Mouse (Mus musculus): ENCODE measurements around the gene Sgms1. TPM values are rescaled to one million over a fixed set of nuclear protein-coding genes. Genes with fewer than 3 reads are reported as not detected.
A peak's percentile ranks its signal among the peaks of the same experiment; 100 is the strongest.

Gene Sgms1
- 10 to 100 TPM; 53.6 to 64.1 TPM for total RNA-seq (2021)

DNA sequence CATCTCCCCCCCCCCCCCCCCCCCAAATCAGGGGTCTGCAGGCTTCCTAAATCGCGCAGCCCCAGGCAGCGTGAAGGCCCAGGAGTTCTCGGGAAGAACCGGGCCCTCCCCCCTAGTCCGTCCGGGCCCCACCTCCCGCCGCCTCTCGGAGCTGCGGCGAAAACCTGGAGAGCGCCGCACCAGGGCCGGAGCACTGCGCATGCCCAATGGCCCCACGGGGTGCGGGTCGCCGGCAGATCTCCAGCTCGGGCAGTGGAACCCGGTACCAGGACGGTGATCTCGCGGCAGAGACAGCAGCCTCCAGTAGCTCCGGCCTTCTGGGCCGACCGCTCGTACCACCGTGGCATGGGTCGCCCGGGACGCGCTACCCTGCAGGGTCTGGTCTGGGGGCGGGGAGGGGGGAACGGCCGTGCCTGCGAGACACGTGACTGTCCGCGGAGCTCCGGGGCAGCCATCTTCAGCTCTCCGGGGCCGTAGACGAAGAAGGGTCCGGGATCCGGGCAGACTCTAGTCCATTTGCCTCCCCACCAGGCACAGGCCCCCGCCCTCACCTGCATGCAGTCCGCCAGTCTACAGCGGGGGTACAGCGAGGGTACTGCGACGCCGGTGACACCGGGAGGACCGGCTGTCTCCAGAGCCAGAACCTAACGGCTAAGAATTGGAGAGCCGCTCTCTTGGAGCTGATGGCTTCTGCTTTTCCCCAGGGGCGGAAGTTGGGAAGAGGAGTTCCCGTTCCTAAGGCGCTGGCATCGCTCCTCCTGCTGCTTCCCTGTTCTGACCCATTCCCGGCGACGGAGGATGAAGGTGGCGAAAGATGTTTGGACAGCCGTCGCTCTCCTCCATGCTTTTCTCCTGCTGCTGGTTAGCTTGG is at the start of gene Sgms1:
Gene Sgms1 (minus strand): TSS at position 714 of the 871 bp plus-strand sequence.
- DNase-seq = peak; percentile 90

DNA sequence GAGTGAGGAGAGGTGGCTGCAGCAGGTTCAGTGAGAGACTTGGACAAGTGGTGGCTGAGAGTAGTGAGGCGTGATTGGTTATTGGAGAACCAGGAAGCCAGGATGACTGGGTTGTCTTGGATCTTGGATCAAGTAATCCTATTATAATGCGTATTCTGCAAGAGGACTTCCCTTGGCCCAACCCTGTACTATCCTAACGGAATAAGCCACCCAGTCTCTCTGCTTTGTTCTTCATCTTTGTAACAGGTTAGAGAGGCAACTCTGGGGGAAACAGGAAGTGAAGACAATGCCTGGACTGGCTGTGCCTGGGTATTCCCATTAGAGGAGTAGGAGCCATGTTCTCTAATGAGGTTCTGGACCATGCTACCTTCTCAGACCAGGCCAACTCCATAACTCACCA is 36.3 kb upstream of the Sgms1 start:
- DNase-seq = no peak

DNA sequence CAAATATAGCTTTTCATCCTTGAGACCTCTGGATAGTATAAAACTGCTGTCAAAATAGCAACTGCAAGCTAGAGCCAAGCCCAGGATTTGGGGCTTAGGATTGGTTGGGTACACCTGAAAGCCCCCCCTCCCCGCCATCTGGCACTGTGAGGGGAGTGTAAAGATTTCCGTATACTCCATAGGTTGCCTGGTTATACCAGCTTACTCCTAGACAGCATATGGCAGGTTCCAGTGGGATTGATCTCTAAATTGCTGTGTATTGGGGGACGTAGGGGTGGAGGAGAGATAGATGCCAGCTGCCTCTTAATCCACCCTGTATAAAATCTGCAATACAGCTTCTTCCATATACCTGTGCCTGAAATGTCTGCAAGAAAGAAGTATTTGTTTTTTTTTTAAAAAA is 35.2 kb upstream of the Sgms1 start:
- no peak for DNase-seq

DNA sequence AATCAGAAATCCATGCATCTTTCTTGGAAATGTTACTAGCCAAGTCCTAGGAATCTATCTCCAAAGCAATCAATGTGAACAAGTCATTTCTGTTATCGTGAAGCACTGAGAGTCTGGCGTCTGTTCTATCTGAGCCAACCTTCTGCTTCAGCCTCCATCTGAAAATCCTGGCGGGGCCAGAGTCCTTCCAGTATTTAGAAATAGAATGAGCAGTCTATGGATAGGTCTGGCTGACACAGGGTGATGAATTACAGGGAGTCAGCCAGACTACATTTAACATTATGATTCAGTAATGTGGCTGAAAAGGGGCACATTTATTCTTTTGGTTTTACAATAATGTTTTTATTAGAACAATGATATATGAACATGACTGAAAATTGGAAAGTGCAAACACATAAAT is 29.6 kb upstream of the Sgms1 start:
- DNase-seq = peak in 1 of 2 experiments; percentile 6

DNA sequence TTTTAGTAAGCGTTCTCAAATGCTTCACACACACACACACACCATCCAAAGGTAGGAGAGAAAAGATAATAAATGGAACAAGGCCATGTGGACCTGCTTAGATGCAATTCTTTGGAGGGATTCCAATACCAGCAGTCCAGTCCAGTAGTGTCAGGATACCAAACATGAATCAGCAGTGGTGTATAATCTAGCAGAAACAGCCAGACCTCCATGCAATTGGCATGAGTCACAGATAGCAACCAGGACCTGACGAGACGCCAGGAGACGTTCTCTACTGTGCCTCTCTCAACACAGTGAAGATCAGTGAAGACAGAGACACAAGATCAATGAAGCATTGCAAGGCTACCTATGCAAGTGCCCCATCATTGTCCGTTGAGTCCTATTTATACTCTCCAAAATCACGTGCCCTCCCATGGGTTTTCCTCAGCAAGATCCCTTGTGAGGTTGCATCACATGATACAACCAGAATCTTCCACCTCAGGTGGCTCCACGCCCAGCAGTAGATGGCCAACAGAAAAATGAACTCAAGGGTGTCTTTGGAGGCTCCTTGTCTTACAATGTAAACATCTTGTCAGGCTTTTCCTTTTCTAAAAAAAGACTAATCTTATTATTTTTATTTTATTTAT is 27.3 kb upstream of the Sgms1 start:
- DNase-seq = no peak

DNA sequence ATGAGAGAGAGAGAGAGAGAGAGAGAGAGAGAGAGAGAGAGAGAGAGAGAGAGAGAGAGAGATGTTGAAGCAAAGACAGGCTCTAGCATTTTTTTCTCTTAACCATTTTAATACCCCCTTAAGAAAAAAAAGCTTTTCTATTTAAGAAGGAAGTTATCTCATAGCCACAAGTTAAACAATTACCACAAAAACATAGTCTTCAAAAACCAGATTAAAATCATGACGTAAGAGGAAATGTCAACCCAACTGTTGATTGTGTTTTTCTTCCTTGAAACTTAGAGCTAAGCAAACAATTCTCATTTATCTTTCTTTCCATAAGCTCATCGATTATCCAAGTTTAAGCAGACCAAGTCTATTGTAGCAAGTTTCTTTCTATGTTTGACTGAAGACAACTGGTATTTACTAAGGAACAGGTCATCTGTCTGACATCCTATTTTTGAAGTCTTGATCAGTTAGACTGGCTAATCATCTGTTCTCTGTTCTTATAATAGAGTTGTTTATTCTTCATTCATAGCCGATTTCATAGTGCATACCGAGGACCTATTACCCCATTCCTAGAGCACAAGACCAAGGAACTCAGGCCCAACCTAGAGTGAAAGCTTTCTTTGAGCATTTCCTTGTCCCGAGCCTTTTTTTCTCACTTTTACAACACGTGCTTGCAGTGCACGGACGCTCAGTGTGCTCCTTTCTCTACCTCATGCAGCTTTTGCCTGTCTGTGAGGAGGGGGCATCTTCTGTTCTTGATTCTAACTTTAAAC is 20.3 kb upstream of the Sgms1 start:
- no peak for DNase-seq

DNA sequence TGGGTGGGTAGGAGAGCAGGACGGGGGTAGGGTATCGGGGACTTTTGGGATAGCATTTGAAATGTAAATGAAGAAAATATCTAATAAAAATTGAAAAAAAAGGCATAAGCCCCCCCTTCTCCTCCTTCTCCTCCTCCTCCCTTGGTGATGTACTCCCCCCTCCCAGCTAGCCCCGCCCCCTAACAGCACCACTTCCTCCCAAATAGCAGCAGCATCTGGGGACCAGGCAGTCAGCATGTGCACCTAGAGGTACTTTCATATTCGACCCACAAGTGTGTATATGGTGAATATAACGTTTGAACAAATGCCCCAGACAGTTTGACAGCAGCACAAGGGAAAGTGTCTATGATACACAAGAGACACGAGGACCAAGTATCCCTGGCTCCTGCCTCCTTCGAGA is 17.2 kb upstream of the Sgms1 start:
- no peak for DNase-seq

DNA sequence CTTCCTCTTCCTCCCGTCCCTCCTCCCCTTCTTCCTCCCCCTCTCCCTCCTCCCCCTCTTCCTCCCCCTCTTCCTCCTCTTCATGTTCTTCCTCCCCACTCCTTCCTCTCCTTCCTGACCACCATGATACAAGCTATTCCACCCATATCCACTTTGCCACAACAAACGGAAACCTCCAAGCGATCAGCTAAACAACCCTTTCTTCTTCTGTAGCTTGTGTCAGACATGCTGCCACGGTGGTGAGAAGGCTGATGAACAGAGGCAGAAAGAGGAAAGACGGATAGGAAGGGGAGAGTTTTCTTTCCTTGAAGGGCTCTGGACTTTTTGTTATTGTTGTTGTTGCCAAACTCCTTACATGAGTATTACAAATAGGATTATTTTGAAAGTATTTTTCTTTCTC is 14.9 kb upstream of the Sgms1 start:
- DNase-seq = no peak

DNA sequence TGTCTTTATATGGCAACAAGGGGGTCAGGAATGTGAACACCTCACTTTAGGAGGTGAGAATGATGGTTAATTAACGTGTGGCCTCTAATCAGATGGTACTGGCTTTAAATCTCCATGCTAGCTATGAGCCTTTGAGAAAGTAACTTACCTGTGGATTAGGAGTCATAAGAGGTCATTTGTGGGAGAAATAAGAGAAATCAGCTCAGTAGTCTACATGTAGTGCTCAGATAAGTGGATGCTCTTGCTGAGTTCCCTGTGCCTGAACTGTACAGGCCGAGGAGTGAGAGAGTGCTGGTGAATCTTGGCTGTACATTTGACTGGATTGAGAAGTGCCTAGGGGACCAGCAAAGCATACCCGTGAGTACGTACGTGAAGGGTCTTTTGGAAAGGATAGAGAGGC is 14.3 kb upstream of the Sgms1 start:
- no peak for DNase-seq

DNA sequence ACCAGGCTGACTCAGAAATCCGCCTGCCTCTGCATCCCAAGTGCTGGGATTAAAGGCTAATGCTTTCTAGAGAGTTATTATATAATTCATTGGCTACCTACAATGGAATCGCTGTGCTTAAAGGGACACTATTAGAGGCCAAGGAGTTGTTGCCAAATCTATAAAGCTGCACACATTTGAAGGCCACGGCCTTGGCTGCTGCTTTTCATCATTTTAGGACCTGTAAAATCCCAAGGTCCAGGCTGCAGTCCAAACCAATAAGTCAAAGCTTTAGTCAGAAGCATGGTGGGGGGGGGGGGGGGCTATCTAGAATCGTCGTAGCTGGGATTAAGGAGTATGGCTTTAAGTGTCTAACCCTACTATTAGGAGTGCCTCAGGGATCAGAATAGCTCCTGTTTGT is 9.0 kb upstream of the Sgms1 start:
- DNase-seq = no peak

DNA sequence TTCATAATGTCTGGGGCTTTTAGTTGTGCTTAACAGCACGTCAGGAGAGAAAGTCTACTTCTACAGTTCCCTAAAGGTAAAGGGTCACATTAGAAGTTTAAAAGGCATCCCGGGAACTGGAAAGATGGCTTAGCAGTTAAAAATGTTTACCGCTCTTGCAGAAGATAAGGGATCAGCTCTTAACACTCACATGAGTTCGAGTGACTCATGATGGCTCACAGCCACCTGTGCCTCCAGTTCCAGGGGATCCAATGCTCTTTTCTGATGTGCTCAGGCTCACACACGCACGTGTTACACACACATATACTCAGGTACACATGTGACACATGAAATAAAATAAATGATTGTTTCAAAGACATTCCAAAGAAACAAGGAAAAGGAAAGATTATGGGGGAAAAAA is 6.8 kb upstream of the Sgms1 start:
- DNase-seq = no peak

DNA sequence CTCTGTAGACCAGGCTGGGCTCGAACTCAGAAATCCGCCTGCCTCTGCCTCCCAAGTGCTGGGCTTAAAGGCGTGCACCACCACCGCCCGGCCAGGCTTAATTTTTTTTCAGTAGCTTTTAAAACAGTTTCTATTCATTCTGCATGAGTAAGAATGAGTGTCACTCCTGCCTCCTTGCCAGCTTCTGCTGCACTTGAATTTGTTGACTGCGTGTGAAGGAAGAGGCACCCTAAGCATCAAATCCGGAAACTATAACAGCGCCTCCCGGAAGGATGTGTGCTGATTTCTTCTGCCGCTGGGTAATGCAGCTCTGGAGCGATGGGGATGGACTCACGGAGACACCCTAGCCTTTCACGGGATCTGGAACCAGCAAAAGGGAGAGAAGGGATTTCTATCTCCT is 5.3 kb upstream of the Sgms1 start:
- DNase-seq = no peak

DNA sequence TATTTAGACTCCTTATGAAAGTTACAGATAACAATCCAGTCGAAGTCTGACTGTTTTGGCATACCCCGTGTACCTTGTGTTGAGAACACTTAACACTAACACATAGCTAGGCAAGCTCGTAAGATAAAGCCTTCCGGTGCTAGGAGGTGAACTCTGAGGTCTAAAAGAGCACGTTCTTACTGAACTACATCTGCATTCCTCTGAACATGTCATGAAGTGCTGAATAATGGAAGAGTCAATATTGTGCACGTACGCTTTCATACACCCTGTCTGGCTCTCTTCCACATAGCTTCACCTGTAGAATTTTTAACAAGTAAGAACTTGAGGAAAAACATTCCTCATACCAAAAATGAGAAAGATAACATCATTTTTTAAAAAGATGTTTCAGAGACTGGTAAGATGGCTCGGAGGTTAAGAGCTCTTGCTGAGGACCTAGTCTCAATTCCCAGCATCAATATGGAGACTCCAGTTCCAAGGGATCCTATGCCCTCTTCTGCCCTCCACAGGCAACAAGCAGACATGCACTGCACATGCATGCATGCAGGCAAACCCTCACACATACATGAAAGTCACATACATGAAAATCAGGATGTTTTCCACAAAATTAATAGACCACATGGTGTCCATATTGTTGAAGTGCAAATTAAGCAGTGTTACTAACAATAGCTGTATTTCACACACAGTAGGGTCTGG is 4.4 kb upstream of the Sgms1 start:
- DNase-seq = no peak

DNA sequence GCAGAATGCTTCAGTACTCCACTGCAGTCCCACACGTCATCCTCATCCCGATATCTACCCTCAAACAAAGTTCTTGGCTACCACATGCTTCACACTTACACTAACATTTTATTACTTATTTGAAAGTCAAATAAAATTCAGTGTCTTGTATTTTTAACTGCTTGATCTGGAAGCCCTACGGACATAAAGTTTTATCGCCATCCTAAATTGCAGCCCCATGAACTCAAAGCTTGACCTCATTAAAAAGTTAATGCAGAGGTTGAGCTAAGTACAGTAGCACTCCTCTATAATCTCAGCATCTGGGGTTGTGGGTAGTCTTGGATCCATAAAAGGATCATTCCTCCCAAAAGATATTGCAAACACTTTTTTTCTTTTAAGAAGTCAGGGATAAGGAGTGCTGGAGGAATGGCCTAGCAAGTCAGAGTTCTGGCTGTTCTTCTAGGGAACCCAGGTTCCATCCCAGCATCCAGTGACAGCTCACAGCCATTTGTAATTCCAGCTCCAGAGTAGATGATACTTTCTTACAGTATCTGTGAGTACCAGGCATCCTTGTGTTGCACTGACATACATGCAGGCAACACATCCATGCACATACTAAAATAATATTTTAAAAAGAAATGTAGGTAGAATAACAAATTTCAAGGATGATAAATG is 3.7 kb upstream of the Sgms1 start:
- no peak for DNase-seq

DNA sequence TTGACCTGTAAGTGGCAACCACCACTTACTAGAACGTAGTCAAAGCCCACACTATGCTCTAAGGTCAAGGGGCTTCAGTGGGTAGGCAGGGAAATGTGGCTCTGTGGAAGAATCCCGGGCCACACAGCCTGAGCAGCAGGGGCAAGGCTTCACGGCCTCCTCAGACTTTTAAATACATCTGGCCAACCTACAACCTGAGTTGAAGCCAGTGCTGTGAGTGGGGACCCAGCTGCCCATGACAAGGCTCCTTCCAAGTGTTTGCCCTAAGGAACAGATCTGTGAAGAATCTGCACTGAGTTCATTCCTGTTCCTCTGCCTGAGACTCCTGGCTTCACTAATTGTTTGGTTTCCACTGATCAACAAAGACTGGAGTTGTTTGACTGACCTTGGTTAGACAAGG is 1.9 kb upstream of the Sgms1 start:
- no peak for DNase-seq

DNA sequence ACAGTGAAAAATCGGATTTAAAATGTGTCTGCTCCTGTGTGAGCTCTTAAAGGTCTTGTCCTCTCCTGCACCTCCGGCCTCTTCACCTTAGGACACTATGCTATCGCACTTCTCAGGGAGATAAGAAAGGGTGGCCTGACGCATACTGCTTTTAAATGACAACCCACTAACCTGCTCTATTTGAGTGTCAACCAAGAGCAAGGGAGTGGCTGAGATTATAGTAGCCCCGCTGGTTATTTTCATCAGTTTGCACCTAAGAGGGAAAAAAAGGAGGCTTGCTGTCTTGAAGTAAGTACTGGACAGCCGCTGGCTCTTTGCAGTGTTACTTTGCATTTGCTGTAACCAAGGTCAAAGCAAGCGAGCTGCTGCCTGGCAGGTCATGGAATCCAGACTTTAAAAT is 602 bp upstream of the Sgms1 start:
- no peak for DNase-seq

DNA sequence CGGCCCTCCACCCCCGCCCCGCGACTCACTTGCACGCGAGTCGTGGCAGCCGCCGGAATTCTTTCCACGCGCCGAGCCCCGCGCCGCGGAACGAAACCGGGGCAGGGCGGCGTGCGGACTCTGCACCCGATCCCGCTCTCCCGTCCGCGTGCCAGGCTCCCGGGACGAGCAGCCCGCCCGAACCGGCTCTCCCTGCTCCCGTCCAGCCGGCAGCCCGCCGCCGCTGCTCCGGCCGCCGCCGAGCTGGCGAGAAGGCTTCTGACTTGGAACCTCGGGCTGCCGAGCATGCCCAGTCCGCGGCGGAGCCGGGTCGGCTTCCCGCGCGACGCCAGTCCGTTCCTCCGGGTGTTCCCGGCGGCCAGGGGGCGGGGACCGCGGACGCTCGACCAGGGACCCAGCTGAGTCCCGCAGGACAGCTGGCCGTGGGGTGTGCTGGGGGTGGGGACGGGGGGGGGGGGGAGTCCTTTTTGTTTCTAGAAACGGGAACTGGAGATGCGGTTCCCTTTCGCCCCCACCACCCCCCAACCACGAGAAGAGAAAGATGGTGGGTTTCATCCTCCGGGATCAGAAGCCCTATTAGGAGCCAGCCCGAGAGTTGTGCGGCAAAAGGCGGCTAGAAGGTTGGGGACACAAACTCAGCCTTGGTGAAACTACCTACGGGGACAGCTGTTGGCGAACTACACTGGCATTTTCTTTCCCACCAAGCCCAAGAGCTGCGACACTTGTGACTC is 1.2 kb downstream of the Sgms1 start:
- peak; percentile 93 to 94 for DNase-seq

DNA sequence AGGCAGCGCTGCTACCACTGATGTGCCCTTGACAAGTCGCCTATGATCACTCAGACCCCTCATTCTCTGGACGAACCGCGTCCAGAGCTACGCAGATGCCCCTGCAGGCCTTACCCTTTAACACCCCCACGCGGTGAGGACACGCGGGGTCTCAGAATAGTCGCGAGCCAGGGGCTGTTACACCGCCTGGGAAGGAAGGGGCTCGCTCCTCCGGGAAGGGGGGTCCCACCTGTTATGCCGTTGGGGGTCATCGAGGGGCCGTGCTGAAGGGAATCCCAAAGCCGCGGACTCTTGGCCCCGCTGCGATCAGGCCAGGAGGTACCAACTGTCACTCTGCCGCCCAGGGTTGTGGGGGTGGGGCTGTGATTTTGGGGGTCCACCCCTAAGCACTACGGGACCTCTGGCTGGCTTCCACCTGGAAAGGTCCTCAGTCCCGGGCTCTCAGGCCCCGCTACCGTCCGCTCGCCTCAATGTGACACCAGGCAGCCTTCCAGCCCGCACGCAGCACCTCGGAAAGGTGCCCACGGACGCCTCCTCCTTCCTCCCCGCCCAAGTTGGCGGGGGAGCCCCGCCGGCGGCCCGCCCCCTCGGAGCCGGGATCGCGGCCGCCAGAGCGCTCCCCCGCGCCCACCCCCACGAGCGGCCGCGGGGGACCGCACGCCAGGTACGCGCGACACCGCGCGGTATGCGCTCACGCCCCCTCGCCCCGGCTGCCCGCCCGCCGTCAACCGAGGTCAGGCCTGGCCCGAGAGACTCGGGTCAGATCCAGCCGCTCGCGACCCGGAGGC is 1.9 kb downstream of the Sgms1 start:
- DNase-seq = peak; percentile 38 to 52

DNA sequence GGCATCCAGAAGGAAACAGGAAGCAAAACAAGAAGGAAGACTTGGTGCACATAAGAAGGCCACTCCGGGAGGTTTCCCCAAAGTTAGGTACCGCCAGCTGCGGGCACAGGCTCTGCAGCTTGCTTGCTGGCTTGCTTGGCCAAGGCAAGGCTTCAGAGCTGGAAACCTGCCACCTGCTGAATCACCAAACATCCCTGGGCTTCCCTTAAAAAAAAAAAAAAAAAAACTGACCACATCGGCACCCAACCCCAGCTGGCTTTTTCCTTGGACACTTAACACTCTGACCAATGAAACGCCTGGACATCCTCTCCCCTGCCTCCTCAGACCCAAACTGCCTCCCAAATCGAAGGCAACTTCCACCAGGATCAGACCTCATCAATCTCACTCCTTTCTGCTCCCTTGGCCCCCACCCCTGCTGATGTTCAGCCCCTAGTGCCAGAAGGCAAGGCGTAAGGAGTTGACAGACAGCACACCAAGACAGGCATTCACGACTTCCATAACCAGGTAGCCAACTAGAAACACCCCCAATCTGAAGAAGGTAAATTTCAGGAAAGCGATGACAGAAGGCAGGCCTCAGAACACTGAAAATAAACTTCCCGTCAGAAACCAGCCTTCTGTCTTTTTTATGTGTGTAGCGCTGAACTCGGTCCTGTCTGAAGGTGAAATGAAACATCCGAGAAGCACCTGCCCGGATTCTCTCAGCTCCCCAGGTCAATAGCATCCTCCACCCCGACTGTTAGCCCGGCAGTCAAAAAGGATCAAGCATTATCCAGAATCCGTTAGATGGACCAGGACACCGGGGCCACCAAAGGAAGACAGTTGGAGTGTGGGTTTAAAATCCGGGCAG is 2.7 kb downstream of the Sgms1 start:
- no peak for DNase-seq

DNA sequence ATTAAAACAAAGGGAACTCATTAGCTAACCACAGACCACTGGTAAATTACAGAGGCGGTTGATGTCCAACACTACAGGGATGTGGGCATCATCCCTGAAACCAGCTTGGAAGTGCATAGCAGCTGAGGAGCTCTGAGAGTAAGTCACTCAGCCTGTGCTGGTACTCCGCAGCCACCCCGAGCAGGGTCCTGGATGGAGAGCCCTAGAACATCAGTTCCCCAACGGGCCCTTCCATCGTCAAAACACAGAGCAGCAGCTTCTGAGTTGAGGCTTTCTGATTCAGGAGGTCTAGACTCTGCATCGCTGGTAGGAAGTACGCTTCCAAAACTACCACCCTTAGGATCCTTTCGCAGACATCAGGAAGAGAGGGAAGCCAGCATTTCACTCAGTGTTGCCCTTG is 5.8 kb downstream of the Sgms1 start:
- DNase-seq = no peak

All from layer of hippocampus, postnatal 36 days (tissue).